Mouse (Mus musculus): ENCODE data around the gene Btn2a2. TPM values are rescaled to one million over a fixed set of nuclear protein-coding genes. Genes with fewer than 3 reads are reported as not detected.
A peak's percentile ranks its signal among the peaks of the same experiment; 100 is the strongest.

The Btn2a2 gene
- polyA plus RNA-seq, 1 experiment from 2014 or later, result 0.14 TPM

DNA sequence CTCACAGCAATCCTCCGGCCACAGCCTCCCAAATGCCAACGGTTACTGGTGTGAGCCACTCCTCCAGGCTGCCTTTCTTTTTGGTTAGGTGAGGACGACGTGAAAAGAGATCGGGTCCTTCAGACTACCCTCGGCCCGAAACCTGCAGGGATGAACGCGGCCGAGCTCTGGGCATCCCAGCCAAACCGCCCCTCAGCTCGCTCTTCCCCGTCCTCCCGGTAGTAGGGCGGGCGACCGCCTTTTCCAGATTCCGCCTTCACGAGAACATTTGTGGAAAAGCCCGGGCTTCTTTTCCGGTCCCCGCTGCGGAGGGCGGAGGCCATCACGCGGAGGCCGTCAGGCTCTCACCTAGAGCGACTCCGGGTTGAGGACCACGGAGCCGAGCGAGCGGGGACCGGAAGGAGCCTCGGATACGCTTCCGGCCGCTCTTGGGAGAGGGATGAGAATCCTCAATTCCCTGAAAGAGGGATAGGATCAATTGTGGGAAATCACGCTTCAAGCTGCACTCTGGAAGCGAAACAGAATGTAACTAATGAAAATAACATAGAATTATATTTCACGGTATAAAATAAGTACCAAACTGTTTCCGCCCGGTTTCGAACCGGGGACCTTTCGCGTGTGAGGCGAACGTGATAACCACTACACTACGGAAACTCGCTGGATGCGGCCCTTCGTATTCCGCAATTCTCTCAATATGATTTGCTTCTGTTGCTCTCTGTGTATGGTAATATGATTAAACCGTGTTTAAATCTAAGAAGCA lies 42.9 kb downstream of the Btn2a2 start:
- WGBS, result under 1% methylated on average over 55 of the region's 55 CpGs
- H3K4me3 ChIP-seq (ENCODE audit: low read length), result peak overlapping the region; percentile 81
- H3K4me2 ChIP-seq (ENCODE audit: low read length), result peak overlapping the region; percentile 76
- peak overlapping the region; percentile 93 for H3K9ac ChIP-seq (ENCODE audit: low read depth, low read length)
- peaks cover 12% of the 10 kb centered on the region for H3K4me1 ChIP-seq (ENCODE audit: control insufficient read depth, insufficient read depth, low read depth, low read length)
- H3K27ac ChIP-seq (ENCODE audit: low read depth, low read length), result peak overlapping the region; percentile 98
- H3K27me3 ChIP-seq (replicated peaks; ENCODE audit: control insufficient read depth, insufficient read depth, low read length), result no peaks in the 10 kb centered on the region
- no peaks in the 10 kb centered on the region for H3K9me3 ChIP-seq (ENCODE audit: control insufficient read depth, low read length)
- H3K36me3 ChIP-seq (ENCODE audit: control insufficient read depth, insufficient read depth, low read length), result no peaks in the 10 kb centered on the region
- ATAC-seq, result peak; percentile 92

DNA sequence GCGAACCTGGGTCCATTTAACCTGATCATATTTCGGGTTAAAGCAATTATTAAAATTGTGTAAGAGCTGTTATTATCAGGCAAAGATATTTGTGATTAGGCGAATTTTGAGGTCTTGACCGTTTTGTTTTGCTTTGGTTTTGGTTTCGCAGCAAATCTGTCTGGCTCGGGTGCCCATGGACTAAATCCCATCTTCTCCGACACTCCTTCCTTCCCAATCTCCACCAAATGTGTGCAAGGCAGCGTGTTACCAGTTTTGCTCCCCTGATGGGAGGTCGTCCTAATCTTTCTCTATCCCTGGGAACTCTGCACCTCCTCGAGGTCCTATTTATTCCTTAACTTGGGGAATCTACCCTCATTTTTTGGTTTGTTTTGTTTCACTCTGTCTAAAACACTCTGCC lies 43.5 kb downstream of the Btn2a2 start:
- ATAC-seq, result no peak
- H3K27me3 ChIP-seq (replicated peaks; ENCODE audit: control insufficient read depth, insufficient read depth, low read length), result no peaks in the 10 kb centered on the region
- H3K36me3 ChIP-seq (ENCODE audit: control insufficient read depth, insufficient read depth, low read length), result no peaks in the 10 kb centered on the region
- 2% methylated on average over 10 of the region's 10 CpGs for WGBS
- no peaks in the 10 kb centered on the region for H3K9me3 ChIP-seq (ENCODE audit: control insufficient read depth, low read length)
- H3K27ac ChIP-seq (ENCODE audit: low read depth, low read length), result peak overlapping the region; percentile 98
- H3K4me1 ChIP-seq (ENCODE audit: control insufficient read depth, insufficient read depth, low read depth, low read length), result peaks cover 12% of the 10 kb centered on the region
- peak overlapping the region; percentile 76 for H3K4me2 ChIP-seq (ENCODE audit: low read length)
- peak overlapping the region; percentile 93 for H3K9ac ChIP-seq (ENCODE audit: low read depth, low read length)
- peak overlapping the region; percentile 81 for H3K4me3 ChIP-seq (ENCODE audit: low read length)

DNA sequence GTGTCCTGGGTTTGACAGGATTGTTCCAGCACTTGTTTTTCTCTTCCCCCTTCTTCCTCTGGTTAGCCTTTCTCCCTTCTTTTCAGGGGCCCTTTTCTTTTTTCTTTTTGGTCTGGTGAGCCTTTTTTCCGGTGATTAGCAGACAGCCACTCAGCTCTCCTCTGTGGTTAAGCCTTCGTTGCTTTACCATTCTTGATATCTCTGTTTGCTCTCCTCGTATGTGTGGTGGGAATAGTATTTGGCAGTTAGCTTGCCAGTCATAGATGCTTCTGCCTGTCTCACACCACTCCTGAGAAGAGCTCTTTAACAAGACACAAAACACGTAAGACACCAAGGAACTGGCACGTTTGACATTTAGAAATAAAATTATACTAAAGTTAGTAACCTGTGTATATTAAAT lies 44.2 kb downstream of the Btn2a2 start:
- peak overlapping the region; percentile 81; the same call in 1 of the 2 replicates for H3K4me3 ChIP-seq (ENCODE audit: low read length)
- no peaks in the 10 kb centered on the region for H3K36me3 ChIP-seq (ENCODE audit: control insufficient read depth, insufficient read depth, low read length)
- peak overlapping the region; percentile 38 for H3K9ac ChIP-seq (ENCODE audit: low read depth, low read length)
- peak overlapping the region; percentile 76 for H3K4me2 ChIP-seq (ENCODE audit: low read length)
- H3K4me1 ChIP-seq (ENCODE audit: control insufficient read depth, insufficient read depth, low read depth, low read length), result peaks cover 12% of the 10 kb centered on the region
- H3K9me3 ChIP-seq (ENCODE audit: control insufficient read depth, low read length), result no peaks in the 10 kb centered on the region
- H3K27me3 ChIP-seq (replicated peaks; ENCODE audit: control insufficient read depth, insufficient read depth, low read length), result no peaks in the 10 kb centered on the region
- H3K27ac ChIP-seq (ENCODE audit: low read depth, low read length), result no peak overlapping the region; the same call in 1 of the 2 replicates
- WGBS, result 51% methylated on average over 5 of the region's 5 CpGs
- no peak for ATAC-seq

DNA sequence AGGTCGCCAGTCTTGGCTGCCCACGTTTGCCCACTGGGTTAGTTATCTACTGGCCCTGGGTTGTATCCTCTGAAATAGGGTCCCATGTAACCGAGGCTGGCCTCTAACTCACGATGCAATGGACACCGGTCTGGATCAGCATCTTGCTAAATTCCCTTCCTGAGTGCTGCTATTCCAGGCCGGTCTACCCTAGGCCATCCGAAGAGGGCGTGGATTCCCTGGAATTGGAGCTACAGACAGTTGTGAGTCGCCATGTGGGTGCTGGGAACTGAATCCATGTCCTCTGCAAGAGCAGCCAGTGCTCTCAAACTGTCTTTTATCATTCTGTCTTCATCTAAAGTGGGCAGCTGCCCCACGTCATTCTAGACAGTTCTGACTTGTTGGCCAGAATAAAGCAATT lies 48.8 kb downstream of the Btn2a2 start:
- ATAC-seq, result no peak
- H3K4me2 ChIP-seq (ENCODE audit: low read length), result no peak overlapping the region
- no peaks in the 10 kb centered on the region for H3K36me3 ChIP-seq (ENCODE audit: control insufficient read depth, insufficient read depth, low read length)
- no peak overlapping the region for H3K9ac ChIP-seq (ENCODE audit: low read depth, low read length)
- no peaks in the 10 kb centered on the region for H3K27me3 ChIP-seq (replicated peaks; ENCODE audit: control insufficient read depth, insufficient read depth, low read length)
- 71% methylated on average over 10 of the region's 10 CpGs for WGBS
- H3K27ac ChIP-seq (ENCODE audit: low read depth, low read length), result no peak overlapping the region
- H3K4me1 ChIP-seq (ENCODE audit: control insufficient read depth, insufficient read depth, low read depth, low read length), result peaks cover 9% of the 10 kb centered on the region
- no peaks in the 10 kb centered on the region for H3K9me3 ChIP-seq (ENCODE audit: control insufficient read depth, low read length)
- H3K4me3 ChIP-seq (ENCODE audit: low read length), result no peak overlapping the region

DNA sequence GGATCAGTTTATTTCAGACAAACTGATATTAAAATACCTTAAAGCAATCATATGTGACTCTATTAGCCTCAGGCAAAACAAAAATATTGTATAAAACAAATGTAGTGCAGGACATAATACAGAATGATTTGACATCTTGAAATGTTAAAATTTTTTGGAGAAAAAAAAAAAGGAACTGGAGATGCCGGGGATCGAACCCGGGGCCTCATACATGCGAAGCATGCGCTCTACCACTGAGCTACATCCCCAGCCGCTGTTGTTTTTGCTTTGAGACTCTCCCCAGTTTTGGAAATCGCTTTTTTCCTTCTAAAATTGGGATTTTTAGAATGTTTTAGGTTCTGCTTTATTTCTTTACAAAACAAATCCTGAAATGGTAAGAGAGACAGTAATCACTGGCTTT lies 50.1 kb downstream of the Btn2a2 start:
- H3K27ac ChIP-seq (ENCODE audit: low read depth, low read length), result no peak overlapping the region
- H3K4me3 ChIP-seq (ENCODE audit: low read length), result peak overlapping the region; percentile 57
- H3K9ac ChIP-seq (ENCODE audit: low read depth, low read length), result peak overlapping the region; percentile 41
- ATAC-seq, result peak; percentile 28; the same call in 1 of the 2 replicates
- no peaks in the 10 kb centered on the region for H3K36me3 ChIP-seq (ENCODE audit: control insufficient read depth, insufficient read depth, low read length)
- peaks cover 6% of the 10 kb centered on the region for H3K4me1 ChIP-seq (ENCODE audit: control insufficient read depth, insufficient read depth, low read depth, low read length)
- H3K4me2 ChIP-seq (ENCODE audit: low read length), result peak overlapping the region; percentile 77
- no peaks in the 10 kb centered on the region for H3K27me3 ChIP-seq (replicated peaks; ENCODE audit: control insufficient read depth, insufficient read depth, low read length)
- no peaks in the 10 kb centered on the region for H3K9me3 ChIP-seq (ENCODE audit: control insufficient read depth, low read length)
- WGBS, result under 1% methylated on average over 7 of the region's 7 CpGs

DNA sequence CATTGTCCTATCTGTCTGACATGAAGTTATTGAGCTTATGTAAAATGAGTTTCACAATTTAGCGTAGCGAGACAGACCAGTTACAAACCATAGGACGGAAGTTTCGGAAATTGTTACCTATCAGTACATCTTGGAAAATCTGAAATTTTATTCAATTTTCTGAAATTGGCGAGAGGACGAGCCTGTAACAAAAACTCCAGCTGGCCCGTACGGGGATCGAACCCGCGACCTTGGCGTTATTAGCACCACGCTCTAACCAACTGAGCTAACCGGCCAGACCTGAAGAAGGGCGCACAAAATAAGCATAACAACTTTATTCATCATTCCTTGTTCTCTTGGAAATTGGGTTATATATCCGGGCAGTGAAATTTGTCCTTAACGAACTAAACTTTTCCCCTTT lies 50.7 kb downstream of the Btn2a2 start:
- peak; percentile 90 for ATAC-seq
- peaks cover 9% of the 10 kb centered on the region for H3K4me1 ChIP-seq (ENCODE audit: control insufficient read depth, insufficient read depth, low read depth, low read length)
- no peak overlapping the region; the same call in 1 of the 2 replicates for H3K27ac ChIP-seq (ENCODE audit: low read depth, low read length)
- H3K27me3 ChIP-seq (replicated peaks; ENCODE audit: control insufficient read depth, insufficient read depth, low read length), result no peaks in the 10 kb centered on the region
- H3K4me2 ChIP-seq (ENCODE audit: low read length), result peak overlapping the region; percentile 77
- 0% methylated on average over 17 of the region's 17 CpGs for WGBS
- H3K9me3 ChIP-seq (ENCODE audit: control insufficient read depth, low read length), result no peaks in the 10 kb centered on the region
- no peaks in the 10 kb centered on the region for H3K36me3 ChIP-seq (ENCODE audit: control insufficient read depth, insufficient read depth, low read length)
- H3K9ac ChIP-seq (ENCODE audit: low read depth, low read length), result peak overlapping the region; percentile 62
- H3K4me3 ChIP-seq (ENCODE audit: low read length), result peak overlapping the region; percentile 57

DNA sequence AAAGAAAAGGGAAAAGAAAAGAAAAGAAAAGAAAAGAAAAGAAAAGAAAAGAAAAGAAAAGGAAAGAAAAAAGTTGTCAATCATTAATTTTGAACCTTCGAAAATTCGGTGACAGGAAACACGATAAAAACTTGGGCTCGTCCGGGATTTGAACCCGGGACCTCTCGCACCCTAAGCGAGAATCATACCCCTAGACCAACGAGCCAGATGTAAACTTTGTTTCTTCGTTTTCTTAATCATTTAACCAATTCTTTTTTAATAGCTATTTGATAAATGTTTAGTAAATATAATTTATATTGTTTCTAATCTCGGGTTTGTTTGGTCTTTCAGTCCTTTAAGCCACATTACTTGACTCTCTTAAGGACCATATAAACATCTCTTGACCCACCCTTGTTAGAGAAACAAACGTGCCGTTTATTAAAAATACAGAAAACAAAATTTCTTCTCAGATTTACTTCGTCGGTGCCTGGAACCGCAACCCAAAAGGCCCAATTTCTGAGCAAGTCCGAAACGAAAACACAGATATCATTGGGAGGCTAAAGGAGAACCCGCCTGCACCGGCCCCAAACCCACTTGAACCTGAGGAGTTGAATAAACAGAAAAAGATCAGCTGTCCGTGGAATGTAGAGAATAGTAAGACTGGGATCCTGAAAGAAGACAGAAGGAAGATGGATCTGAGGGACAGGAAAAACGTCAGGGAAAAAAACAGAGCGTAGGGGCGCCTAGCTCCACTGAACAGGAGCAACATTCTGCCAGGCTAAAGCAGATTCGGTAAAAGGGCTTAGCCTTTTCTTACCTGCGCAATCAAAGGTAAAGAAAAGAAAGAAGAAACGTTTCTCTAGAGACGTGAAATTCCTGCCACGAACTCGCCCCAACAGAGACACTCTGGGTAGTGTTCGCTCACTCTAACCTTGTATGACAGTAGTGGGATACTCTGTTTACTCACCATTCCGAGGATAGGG lies 51.5 kb downstream of the Btn2a2 start:
- Histone ChIP-seq H3K9me3 (ENCODE audit: control insufficient read depth, low read length) (no peaks in the 10 kb centered on the region), H3K27me3 (replicated peaks; ENCODE audit: control insufficient read depth, insufficient read depth, low read length) (no peaks in the 10 kb centered on the region), H3K4me2 (ENCODE audit: low read length) (peak overlapping the region; percentile 77), H3K9ac (ENCODE audit: low read depth, low read length) (peak overlapping the region; percentile 62), H3K4me3 (ENCODE audit: low read length) (peak overlapping the region; percentile 57), H3K27ac (ENCODE audit: low read depth, low read length) (peak overlapping the region; percentile 40; the same call in 1 of the 2 replicates), H3K36me3 (ENCODE audit: control insufficient read depth, insufficient read depth, low read length) (no peaks in the 10 kb centered on the region), H3K4me1 (ENCODE audit: control insufficient read depth, insufficient read depth, low read depth, low read length) (peaks cover 9% of the 10 kb centered on the region)
- ATAC-seq, result peak; percentile 26
- WGBS, result under 1% methylated on average over 32 of the region's 32 CpGs

DNA sequence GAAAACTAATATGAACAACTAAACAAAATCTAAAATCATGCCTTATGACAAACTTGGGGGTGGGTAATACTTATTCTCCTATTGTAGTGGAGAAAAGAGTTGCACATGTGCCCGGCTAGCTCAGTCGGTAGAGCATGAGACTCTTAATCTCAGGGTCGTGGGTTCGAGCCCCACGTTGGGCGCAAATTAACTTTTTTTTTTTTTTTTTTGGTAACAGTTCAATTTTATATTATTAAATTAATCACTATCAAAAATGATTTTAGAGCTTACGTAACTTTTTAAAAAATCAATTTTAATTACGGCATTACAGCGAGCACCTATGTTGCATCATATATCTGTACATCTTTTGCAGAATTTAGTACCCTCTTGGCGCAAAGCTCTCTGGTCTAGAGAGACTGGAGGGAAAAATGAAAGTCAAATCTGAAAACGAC lies 52.4 kb downstream of the Btn2a2 start:
- no peak for ATAC-seq
- Histone ChIP-seq H3K27ac (ENCODE audit: low read depth, low read length) (no peak overlapping the region), H3K4me1 (ENCODE audit: control insufficient read depth, insufficient read depth, low read depth, low read length) (peaks cover 9% of the 10 kb centered on the region), H3K36me3 (ENCODE audit: control insufficient read depth, insufficient read depth, low read length) (no peaks in the 10 kb centered on the region), H3K9ac (ENCODE audit: low read depth, low read length) (no peak overlapping the region), H3K4me2 (ENCODE audit: low read length) (peak overlapping the region; percentile 72), H3K4me3 (ENCODE audit: low read length) (peak overlapping the region; percentile 47), H3K9me3 (ENCODE audit: control insufficient read depth, low read length) (no peaks in the 10 kb centered on the region), H3K27me3 (replicated peaks; ENCODE audit: control insufficient read depth, insufficient read depth, low read length) (no peaks in the 10 kb centered on the region)
- WGBS, result 1% methylated on average over 11 of the region's 11 CpGs

DNA sequence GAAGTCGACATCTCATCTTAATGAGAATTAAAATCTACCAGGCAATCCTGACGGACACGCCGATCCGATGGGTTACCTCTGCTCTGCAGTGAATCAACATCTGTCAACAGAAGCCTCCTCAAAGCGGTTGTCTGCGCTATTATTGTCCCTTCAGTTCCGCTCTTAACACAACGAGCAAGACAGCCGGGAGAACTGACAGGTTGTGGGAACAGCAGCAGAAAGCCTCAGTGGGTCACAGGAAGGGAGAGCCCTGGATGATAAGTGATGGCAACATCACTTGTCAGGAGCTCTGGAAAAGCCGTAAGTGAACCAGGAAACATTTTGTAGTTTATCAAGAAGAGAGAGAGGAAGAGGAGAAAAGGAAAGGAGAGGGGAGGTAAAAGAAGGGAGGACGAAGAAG lies 53.0 kb downstream of the Btn2a2 start:
- WGBS, result 3% methylated on average over 12 of the region's 12 CpGs

More for the DNA sequence above, 53.0 kb downstream of the Btn2a2 start:
- H3K4me3 ChIP-seq (ENCODE audit: low read length), result peak overlapping the region; percentile 47
- H3K27ac ChIP-seq (ENCODE audit: low read depth, low read length), result no peak overlapping the region
- H3K4me2 ChIP-seq (ENCODE audit: low read length), result peak overlapping the region; percentile 72
- peaks cover 9% of the 10 kb centered on the region for H3K4me1 ChIP-seq (ENCODE audit: control insufficient read depth, insufficient read depth, low read depth, low read length)
- H3K9ac ChIP-seq (ENCODE audit: low read depth, low read length), result peak overlapping the region; percentile 49
- no peak for ATAC-seq
- H3K9me3 ChIP-seq (ENCODE audit: control insufficient read depth, low read length), result no peaks in the 10 kb centered on the region
- no peaks in the 10 kb centered on the region for H3K27me3 ChIP-seq (replicated peaks; ENCODE audit: control insufficient read depth, insufficient read depth, low read length)
- no peaks in the 10 kb centered on the region for H3K36me3 ChIP-seq (ENCODE audit: control insufficient read depth, insufficient read depth, low read length)

All from hindbrain, embryonic 16.5 days (tissue).